Mouse (Mus musculus): ENCODE data around the gene P2ry6. TPM values are rescaled to one million over a fixed set of nuclear protein-coding genes. Genes with fewer than 3 reads are reported as not detected.

The P2ry6 gene
- polyA plus RNA-seq, 1 experiment = 402 TPM

DNA sequence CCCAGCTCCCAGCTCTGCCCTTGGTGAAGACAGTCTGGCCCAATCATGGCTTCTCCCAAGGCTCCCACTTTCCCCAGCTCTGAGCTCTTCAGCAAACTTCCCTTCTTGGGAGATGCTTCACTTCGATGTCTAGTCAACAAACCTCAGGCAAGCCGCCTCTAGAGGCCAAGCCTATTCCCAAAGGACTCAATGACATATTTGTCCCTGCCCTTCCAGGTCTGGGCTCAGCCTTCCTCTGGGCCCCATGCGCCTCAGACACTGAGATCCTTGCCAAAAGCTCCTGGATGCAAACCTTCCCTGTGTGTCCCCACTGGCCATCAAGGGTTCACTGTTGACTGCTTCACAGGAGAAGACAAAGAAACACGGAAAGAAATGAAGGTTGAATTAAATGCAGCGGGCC is 53.2 kb downstream of the P2ry6 start:
- Histone ChIP-seq H3K27ac (ENCODE audit: insufficient read depth, low read depth, low read length) (no peak overlapping the region), H3K4me1 (ENCODE audit: control insufficient read depth, insufficient read depth, low read length) (no peaks in the 10 kb centered on the region), H3K4me3 (ENCODE audit: insufficient read depth, low read length) (no peak overlapping the region)
- TF ChIP-seq CTCF (IDR thresholded peaks at IDR 0.05; ENCODE audit: low read depth, low read length) (no peak), POLR2A (IDR thresholded peaks at IDR 0.05; ENCODE audit: borderline replicate concordance, low read depth, low read length) (no peak)

DNA sequence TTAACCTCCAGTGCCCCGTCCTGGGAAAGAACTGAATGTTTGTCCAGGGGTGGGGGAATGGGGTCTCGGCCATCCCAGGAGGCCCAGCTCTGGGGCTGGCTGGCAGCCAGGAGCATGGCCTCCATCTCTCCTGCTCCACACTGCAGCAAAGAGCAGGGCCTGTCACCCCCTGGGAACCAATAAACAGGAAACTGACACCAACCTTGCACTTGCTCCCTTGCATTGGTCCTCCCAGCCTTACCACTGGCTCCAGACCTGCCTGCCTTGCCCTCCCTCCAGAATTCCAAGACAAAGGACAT is 54.7 kb downstream of the P2ry6 start:
- no peak overlapping the region for H3K27ac ChIP-seq (ENCODE audit: insufficient read depth, low read depth, low read length)
- TF ChIP-seq CTCF (IDR thresholded peaks at IDR 0.05; ENCODE audit: low read depth, low read length) (no peak), POLR2A (IDR thresholded peaks at IDR 0.05; ENCODE audit: borderline replicate concordance, low read depth, low read length) (no peak)
- no peaks in the 10 kb centered on the region for H3K4me1 ChIP-seq (ENCODE audit: control insufficient read depth, insufficient read depth, low read length)
- no peak overlapping the region for H3K4me3 ChIP-seq (ENCODE audit: insufficient read depth, low read length)

DNA sequence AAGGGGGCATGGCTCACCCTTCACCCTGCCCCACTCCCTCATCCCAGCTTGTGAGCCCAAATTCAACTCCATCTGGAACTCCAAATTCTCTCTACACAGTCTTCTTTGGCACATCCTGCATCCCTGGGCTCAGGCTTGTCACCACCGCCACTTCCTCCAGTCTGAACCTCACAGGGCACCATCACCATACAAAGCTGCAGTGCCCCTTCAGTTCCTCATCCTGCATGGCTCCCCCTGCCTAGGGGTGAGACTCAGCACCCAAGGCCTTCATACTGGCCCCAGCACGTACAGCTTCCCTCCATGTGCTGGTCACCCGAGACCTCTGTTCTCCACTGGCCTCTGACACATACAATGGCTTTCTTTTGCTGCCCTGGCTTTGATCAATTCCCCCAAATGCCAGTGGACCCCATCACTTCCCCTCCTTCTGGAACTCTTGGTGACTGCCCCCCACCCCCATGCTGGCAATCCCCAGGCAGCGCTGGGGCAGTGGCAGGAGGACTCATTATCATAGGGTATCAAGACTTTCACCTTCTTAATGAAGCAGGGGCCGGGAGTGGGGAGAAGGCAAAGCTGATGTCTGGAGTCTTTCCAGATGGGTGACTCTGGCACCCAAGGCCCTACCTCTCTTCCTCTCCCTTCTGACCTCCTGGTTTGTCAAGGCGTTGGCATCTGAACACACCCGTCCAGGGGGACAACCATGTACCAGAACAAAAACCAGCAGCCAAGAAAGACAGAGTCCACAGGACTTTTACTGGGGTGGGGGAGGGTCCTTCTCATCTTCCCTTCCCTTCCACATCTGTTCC is 55.2 kb downstream of the P2ry6 start:
- no peak overlapping the region for H3K27ac ChIP-seq (ENCODE audit: insufficient read depth, low read depth, low read length)
- TF ChIP-seq CTCF (IDR thresholded peaks at IDR 0.05; ENCODE audit: low read depth, low read length) (no peak), POLR2A (IDR thresholded peaks at IDR 0.05; ENCODE audit: borderline replicate concordance, low read depth, low read length) (no peak)
- no peaks in the 10 kb centered on the region for H3K4me1 ChIP-seq (ENCODE audit: control insufficient read depth, insufficient read depth, low read length)
- no peak overlapping the region for H3K4me3 ChIP-seq (ENCODE audit: insufficient read depth, low read length)

GRCm38 (mm10) chr7:100918176-100918575 is 56.3 kb downstream of the P2ry6 start:
- Histone ChIP-seq H3K4me3 (ENCODE audit: insufficient read depth, low read length) (no peak overlapping the region), H3K4me1 (ENCODE audit: control insufficient read depth, insufficient read depth, low read length) (no peaks in the 10 kb centered on the region), H3K27ac (ENCODE audit: insufficient read depth, low read depth, low read length) (no peak overlapping the region)
- no peak for TF ChIP-seq POLR2A (IDR thresholded peaks at IDR 0.05; ENCODE audit: borderline replicate concordance, low read depth, low read length)
- TF ChIP-seq CTCF (IDR thresholded peaks at IDR 0.05; ENCODE audit: low read depth, low read length) = no peak

DNA sequence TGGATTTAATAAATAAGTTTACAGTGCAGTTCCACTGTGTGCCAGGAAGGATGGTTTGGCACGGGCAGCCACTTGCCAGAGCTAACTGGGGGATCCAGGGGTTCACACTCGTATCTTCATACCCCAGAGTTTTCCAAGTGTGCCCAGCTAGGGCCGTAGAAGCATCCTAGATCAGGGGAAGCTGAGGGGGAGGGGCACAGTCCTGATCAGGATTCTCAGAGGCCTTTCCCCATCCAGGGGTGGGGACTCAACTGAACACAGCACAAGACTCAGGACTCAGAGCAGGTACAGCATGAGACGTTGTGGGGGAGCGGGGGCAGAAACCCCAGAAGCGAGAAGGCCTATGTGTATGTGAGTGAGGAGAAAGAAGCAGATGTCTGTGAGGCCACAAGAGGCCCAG is 56.7 kb downstream of the P2ry6 start:
- TF ChIP-seq CTCF (IDR thresholded peaks at IDR 0.05; ENCODE audit: low read depth, low read length) (no peak), POLR2A (IDR thresholded peaks at IDR 0.05; ENCODE audit: borderline replicate concordance, low read depth, low read length) (no peak)
- Histone ChIP-seq H3K4me1 (ENCODE audit: control insufficient read depth, insufficient read depth, low read length) (no peaks in the 10 kb centered on the region), H3K27ac (ENCODE audit: insufficient read depth, low read depth, low read length) (no peak overlapping the region), H3K4me3 (ENCODE audit: insufficient read depth, low read length) (no peak overlapping the region)

DNA sequence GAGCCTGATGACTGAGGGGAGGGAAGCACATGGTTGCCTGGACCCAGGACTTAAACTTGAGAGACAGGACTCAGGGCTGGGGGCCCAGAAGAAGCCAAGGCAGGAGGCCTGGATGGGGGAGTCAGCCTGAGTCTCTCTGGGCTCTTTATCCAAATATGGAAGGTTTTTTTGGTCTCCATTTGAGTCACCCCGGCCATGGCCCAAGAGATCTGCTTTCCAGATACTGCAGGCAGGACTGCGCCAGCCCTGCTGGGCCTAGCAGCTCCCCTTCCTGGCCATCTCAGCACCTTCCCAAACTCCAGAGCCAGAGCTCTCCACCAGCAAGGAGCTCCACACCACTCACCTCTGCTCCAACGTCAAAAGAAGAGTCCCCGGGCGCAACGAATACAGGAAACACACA is 57.9 kb downstream of the P2ry6 start:
- TF ChIP-seq POLR2A (IDR thresholded peaks at IDR 0.05; ENCODE audit: borderline replicate concordance, low read depth, low read length) (no peak), CTCF (IDR thresholded peaks at IDR 0.05; ENCODE audit: low read depth, low read length) (no peak)
- no peak overlapping the region for H3K27ac ChIP-seq (ENCODE audit: insufficient read depth, low read depth, low read length)
- H3K4me1 ChIP-seq (ENCODE audit: control insufficient read depth, insufficient read depth, low read length) = no peaks in the 10 kb centered on the region
- H3K4me3 ChIP-seq (ENCODE audit: insufficient read depth, low read length) = no peak overlapping the region

DNA sequence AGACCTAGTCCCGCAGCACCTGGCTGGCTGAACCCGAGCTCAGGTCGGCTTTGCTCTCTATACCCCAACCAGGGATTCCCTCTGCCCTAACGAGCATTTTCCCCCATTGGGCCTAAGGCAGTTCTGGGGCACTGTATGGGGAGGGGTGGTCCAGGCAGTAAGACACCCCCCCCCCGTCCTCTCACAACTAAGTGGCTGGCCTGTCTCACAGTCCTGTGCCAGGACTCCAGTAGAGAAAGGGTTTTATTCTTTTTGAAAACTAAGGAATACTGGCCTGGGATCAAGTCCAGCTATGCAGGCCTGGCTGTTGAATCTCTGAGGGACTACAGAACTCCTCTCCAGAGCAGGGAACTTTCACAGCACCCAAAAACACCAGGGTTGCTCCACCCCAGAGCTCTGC is 59.2 kb downstream of the P2ry6 start:
- Histone ChIP-seq H3K4me3 (ENCODE audit: insufficient read depth, low read length) (no peak overlapping the region), H3K27ac (ENCODE audit: insufficient read depth, low read depth, low read length) (no peak overlapping the region), H3K4me1 (ENCODE audit: control insufficient read depth, insufficient read depth, low read length) (no peaks in the 10 kb centered on the region)
- TF ChIP-seq POLR2A (IDR thresholded peaks at IDR 0.05; ENCODE audit: borderline replicate concordance, low read depth, low read length) (no peak), CTCF (IDR thresholded peaks at IDR 0.05; ENCODE audit: low read depth, low read length) (no peak)

DNA sequence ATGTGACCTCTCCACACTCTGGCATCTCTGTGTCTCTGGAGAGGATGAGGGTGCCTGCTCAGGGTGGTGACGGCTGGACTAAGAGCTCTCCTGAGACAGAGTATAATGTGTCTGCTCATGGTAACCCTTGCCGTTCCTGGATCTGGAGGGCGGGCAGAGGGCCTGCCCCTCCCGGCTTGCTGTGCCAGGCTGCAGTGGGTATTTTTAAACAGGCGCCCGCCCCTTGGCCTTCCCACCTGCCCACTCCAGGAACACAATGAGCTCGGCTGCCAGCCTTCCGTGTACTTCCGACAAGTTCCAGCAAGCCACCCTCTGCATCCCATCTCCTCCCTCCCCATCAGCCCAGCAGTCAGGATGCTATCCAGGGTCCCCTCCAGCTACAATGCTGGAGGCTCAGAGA is 62.7 kb downstream of the P2ry6 start:
- TF ChIP-seq CTCF (IDR thresholded peaks at IDR 0.05; ENCODE audit: low read depth, low read length) (no peak), POLR2A (IDR thresholded peaks at IDR 0.05; ENCODE audit: borderline replicate concordance, low read depth, low read length) (no peak)
- no peak overlapping the region for H3K27ac ChIP-seq (ENCODE audit: insufficient read depth, low read depth, low read length)
- 0 out of 2 replicates have a peak, but pooled peaks cover 3% of the 10 kb centered on the region for H3K4me1 ChIP-seq (ENCODE audit: control insufficient read depth, insufficient read depth, low read length)
- H3K4me3 ChIP-seq (ENCODE audit: insufficient read depth, low read length) = no peak overlapping the region

GRCm38 (mm10) chr7:100911246-100911770 is 63.1 kb downstream of the P2ry6 start:
- Histone ChIP-seq H3K4me1 (ENCODE audit: control insufficient read depth, insufficient read depth, low read length) (0 out of 2 replicates have a peak, but pooled peaks cover 3% of the 10 kb centered on the region), H3K27ac (ENCODE audit: insufficient read depth, low read depth, low read length) (no peak overlapping the region), H3K4me3 (ENCODE audit: insufficient read depth, low read length) (no peak overlapping the region)
- no peak for TF ChIP-seq POLR2A (IDR thresholded peaks at IDR 0.05; ENCODE audit: borderline replicate concordance, low read depth, low read length)
- no peak for TF ChIP-seq CTCF (IDR thresholded peaks at IDR 0.05; ENCODE audit: low read depth, low read length)

GRCm38 (mm10) chr7:100908567-100908966 is 65.9 kb downstream of the P2ry6 start:
- TF ChIP-seq CTCF (IDR thresholded peaks at IDR 0.05; ENCODE audit: low read depth, low read length) (0 out of 2 replicates have a peak, but pooled peaks have one; percentile 21), POLR2A (IDR thresholded peaks at IDR 0.05; ENCODE audit: borderline replicate concordance, low read depth, low read length) (no peak)
- Histone ChIP-seq H3K27ac (ENCODE audit: insufficient read depth, low read depth, low read length) (no peak overlapping the region), H3K4me1 (ENCODE audit: control insufficient read depth, insufficient read depth, low read length) (0 out of 2 replicates have a peak, but pooled peaks cover 3% of the 10 kb centered on the region), H3K4me3 (ENCODE audit: insufficient read depth, low read length) (no peak overlapping the region)

Data from bone marrow macrophage, adult 2 months (primary cell).